Mouse (Mus musculus) spleen, adult 2 months (tissue): ENCODE results near the gene Fam104a.

ENCODE experiments used
- CTCF ChIP-seq: fragments of 200-500 bp; IDR thresholded peaks from 2 replicates; pipeline ENCODE4 v1.5.1; 2011; ENCODE audit warnings: mild to moderate bottlenecking, inconsistent platforms; ENCODE audit not compliant: insufficient read depth, insufficient read length, insufficient replicate concordance; ENCODE audit errors: extremely low read depth
- POLR2A ChIP-seq: fragments of 200-500 bp; IDR thresholded peaks from 2 replicates; pipeline ENCODE4 v1.6.1; 2011; ENCODE audit warnings: low read depth, low read length, inconsistent platforms

DNA sequence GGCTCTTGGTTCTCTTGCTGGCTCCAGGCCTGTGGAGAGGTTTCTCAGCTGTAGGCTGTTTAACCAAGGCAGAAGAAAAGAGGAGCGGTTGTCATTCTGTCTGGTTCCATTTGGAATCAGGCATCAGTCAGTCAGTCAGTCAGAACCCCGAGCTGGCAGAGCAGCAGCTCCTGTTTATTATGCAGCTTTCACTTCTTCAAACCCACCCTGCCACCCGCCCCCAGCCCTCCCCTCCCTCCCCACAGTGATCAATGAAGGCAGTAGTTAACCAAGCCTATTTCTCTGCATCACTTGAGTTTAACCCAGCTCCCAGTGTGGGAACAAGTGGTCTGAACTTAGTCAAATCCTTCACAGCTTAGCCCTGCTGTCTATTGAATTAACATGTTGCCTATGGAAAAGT, 7.9 kb upstream of the Fam104a start:
- TF ChIP-seq POLR2A, result no peak
- no peak for TF ChIP-seq CTCF
